8 mouse cellular contexts compared by ENCODE assay signal in the genomic region with DNA sequence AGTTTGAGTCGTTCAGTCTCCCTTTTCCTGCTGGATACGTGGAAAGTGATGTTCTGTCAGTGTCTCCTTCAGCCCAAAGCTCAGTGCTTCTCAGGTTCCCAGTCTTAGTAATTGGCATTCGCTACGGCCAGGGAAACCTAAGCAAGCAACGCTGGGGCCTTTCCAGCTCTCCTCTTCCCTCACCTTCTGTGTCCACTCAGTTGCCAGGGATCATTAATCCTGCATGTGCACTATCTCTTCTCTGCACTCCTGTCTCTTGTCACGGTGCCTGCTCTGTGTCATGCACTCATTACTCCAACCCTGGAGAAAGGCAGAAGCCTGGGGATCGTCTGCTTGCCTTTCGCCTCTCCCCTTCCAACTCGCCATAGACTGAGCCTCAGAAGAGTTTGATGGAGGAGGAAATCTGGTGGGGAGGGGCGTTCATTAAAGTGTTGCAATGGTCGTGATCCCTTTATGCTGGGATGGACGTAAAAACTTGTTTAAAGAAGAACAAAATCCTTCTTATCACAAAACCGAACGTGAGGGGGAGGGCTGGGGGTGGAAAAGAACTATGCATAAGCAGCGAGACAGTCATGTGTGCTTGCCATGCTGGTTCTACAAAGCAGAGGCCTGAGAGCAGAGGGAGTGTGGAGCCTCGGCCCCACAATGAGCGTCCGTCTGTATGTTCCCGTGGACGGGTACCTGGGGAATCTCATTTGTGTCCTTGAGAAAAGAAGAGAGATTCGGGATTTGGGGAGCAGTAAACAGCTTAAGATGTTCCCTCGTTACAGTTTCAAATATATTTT.
DNase-seq lines count a peak whose midpoint lies in the region; ATAC-seq lines count a peak whose summit lies in the region.

No protein-coding gene starts in this region.

- H3K9me3 ChIP-seq in intestine, embryonic 14.5 days (ENCODE audit: control insufficient read depth, low read length): no peaks in the 10 kb centered on the region

- peak; percentile 88 for ATAC-seq in intestine, embryonic 14.5 days (replicated peaks; ENCODE audit: low FRiP score, low TSS enrichment, low read depth)
- ATAC-seq in megakaryocyte progenitor cell, adult 5-6 weeks (replicated peaks; ENCODE audit: poor library complexity): no peak

- peak overlapping the region; percentile 23 for H3K4me2 ChIP-seq in intestine, embryonic 14.5 days (ENCODE audit: low read length)

- H3K4me1 ChIP-seq in intestine, embryonic 14.5 days (replicated peaks; ENCODE audit: control insufficient read depth, insufficient read depth, low read length): peaks cover 13% of the 10 kb centered on the region; the same call in 1 of the 2 replicates

- H3K36me3 ChIP-seq in intestine, embryonic 14.5 days (ENCODE audit: control insufficient read depth, insufficient read depth, low read length): no peaks in the 10 kb centered on the region

- peak overlapping the region; percentile 85 for H3K27ac ChIP-seq in intestine, embryonic 14.5 days (ENCODE audit: low read depth)

- no peak overlapping the region for H3K4me3 ChIP-seq in intestine, embryonic 14.5 days (ENCODE audit: low read depth, low read length)

- peak; percentile 33 to 72 for DNase-seq in adrenal gland, adult (ENCODE audit: inconsistent age in 2 of 2, low spot score in 1 of 2)
- no peak for DNase-seq in adrenal gland, postnatal 4 days (ENCODE audit: low spot score in 2 of 2)
- DNase-seq in urinary bladder, postnatal 14 days (ENCODE audit: low spot score): peak; percentile 42
- no peak for DNase-seq in urinary bladder, adult 2 months (ENCODE audit: low spot score)
- peak; percentile 79 for DNase-seq in intestine, embryonic 14.5 days (ENCODE audit: low spot score)
- DNase-seq in yolk sac, embryonic 10.5 days (ENCODE audit: low spot score): peak; percentile 62
- no peak for DNase-seq in right cerebral cortex, postnatal 25 days

- no peak overlapping the region for H3K9ac ChIP-seq in intestine, embryonic 14.5 days (ENCODE audit: low read length)

- no peaks in the 10 kb centered on the region for H3K27me3 ChIP-seq in intestine, embryonic 14.5 days (replicated peaks; ENCODE audit: control insufficient read depth, insufficient read depth, low read length)

- 25% methylated on average over 22 of the region's 22 CpGs for WGBS in intestine, embryonic 14.5 days

Comparison
In these comparisons a context has a peak if more than half of its experiments do, and no peak if none do; other contexts are left out.
1. DNase-seq: peak in adrenal gland, adult (2 of 2), urinary bladder, postnatal 14 days (single experiment), intestine, embryonic 14.5 days (single experiment) and yolk sac, embryonic 10.5 days (single experiment); none in adrenal gland, postnatal 4 days (0 of 2), urinary bladder, adult 2 months (single experiment) and right cerebral cortex, postnatal 25 days (single experiment).